Mouse (Mus musculus) MEL (cell line): ENCODE data around the gene Gm9573.

Experiments used
- CHD1 ChIP-seq: IDR thresholded peaks from 2 replicates; pipeline ENCODE4 v1.6.1; 2012; ENCODE audit warnings: low read depth, mild to moderate bottlenecking, inconsistent platforms, low read length, improper control_type of control experiment
- CTCF ChIP-seq, 3 experiments: IDR thresholded peaks in 2 of 3; conservative IDR thresholded peaks in 1 of 3; 2 replicates each; pipeline ENCODE4 v1.5.1; 2011 to 2012; ENCODE audit warnings: low read length in 3 of 3, low read depth in 2 of 3, mild to moderate bottlenecking in 2 of 3, improper control_type of control experiment in 1 of 3, inconsistent platforms in 1 of 3, mixed read lengths in 1 of 3, moderate library complexity in 1 of 3; ENCODE audit not compliant: control insufficient read depth in 1 of 3, insufficient read depth in 1 of 3, poor library complexity in 1 of 3, severe bottlenecking in 1 of 3
- ELF1 ChIP-seq: IDR thresholded peaks from 2 replicates; pipeline ENCODE4 v1.6.1; 2014; ENCODE audit warnings: low read depth, mild to moderate bottlenecking, inconsistent platforms, low read length, improper control_type of control experiment, moderate library complexity
- EP300 ChIP-seq, 2 experiments: IDR thresholded peaks; 2 replicates each; pipeline ENCODE4 v1.6.1; 2011; ENCODE audit warnings: improper control_type of control experiment in 2 of 2, low read length in 2 of 2, low read depth in 1 of 2, mild to moderate bottlenecking in 1 of 2
- GATA1 ChIP-seq: IDR thresholded peaks from 2 replicates; pipeline ENCODE4 v1.6.1; 2011; ENCODE audit warnings: low read depth, low read length, improper control_type of control experiment
- MAZ ChIP-seq: IDR thresholded peaks from 2 replicates; pipeline ENCODE4 v1.6.1; 2012; ENCODE audit warnings: low read depth, mild to moderate bottlenecking, inconsistent platforms, low read length, improper control_type of control experiment
- POLR2A ChIP-seq, 2 experiments: IDR thresholded peaks; 2 replicates each; pipeline ENCODE4 v1.6.1; 2011 to 2012; ENCODE audit warnings: low read length in 2 of 2, mild to moderate bottlenecking in 2 of 2, control low read depth in 1 of 2, improper control_type of control experiment in 1 of 2, low read depth in 1 of 2, moderate library complexity in 1 of 2; ENCODE audit not compliant: control insufficient read depth in 1 of 2, insufficient read depth in 1 of 2, poor library complexity in 1 of 2
- POLR2AphosphoS2 ChIP-seq: IDR thresholded peaks from 2 replicates; pipeline ENCODE4 v1.6.1; 2011; ENCODE audit warnings: low read length, improper control_type of control experiment
- SIN3A ChIP-seq: IDR thresholded peaks from 2 replicates; pipeline ENCODE4 v1.6.1; 2012; ENCODE audit warnings: low read length, improper control_type of control experiment, inconsistent platforms
- TAL1 ChIP-seq: IDR thresholded peaks from 2 replicates; pipeline ENCODE4 v1.6.1; 2012; ENCODE audit warnings: mild to moderate bottlenecking, inconsistent platforms, low read length, moderate library complexity, mixed read lengths
- TCF12 ChIP-seq: IDR thresholded peaks from 2 replicates; pipeline ENCODE4 v1.6.1; 2014; ENCODE audit warnings: low read depth, mild to moderate bottlenecking, inconsistent platforms, low read length, improper control_type of control experiment, moderate library complexity
- UBTF ChIP-seq: IDR thresholded peaks from 2 replicates; pipeline ENCODE4 v1.6.1; 2012; ENCODE audit warnings: low read depth, mild to moderate bottlenecking, inconsistent platforms, low read length, improper control_type of control experiment, moderate library complexity, borderline replicate concordance; ENCODE audit not compliant: insufficient read depth
- USF1 ChIP-seq: IDR thresholded peaks from 2 replicates; pipeline ENCODE4 v1.6.1; 2014; ENCODE audit warnings: low read depth, mild to moderate bottlenecking, inconsistent platforms, low read length, improper control_type of control experiment, moderate library complexity
- ZMIZ1 ChIP-seq: IDR thresholded peaks from 2 replicates; pipeline ENCODE4 v1.6.1; 2012; ENCODE audit warnings: low read depth, mild to moderate bottlenecking, inconsistent platforms, low read length, improper control_type of control experiment, moderate library complexity

DNA sequence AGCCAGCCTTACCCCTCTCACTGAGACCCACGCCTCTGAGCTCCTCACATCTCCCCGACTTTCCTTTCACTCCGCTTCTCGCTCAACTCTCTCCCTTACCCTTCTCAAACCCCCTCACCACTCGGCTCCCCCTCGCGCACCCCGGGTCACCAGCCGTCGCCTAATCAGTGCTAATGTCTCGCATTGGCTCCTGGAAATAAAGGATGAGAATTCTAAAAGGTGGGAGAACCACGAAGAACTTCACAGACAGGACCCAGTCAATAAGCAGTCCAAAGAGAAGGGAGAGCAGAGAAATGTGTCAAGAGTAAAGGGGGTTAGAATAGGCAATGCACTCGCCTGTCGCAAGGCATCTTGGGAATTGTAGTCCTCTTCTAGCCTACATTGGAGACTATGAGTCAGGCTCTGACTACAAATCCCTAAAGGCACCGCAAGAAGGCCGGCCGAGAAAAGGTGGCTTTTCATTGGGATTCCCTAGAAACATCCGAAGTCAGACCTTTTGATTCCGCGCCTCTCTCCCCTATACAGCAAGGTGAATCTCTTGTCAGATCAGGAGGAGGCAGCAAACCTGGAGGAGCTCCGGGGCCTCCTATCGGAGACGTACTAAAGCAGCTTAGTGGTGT lies 47.1 kb upstream of the Gm9573 start, which contains the start of gene Gtf2h4:
- TF ChIP-seq POLR2AphosphoS2 (peak; percentile 73), TAL1 (no peak), POLR2A (IDR thresholded peaks at IDR 0.05; ENCODE audit: control insufficient read depth in 1 of 2, insufficient read depth in 1 of 2, low read depth in 1 of 2, low read length in 2 of 2, poor library complexity in 1 of 2) (peak in 1 of 2 experiments; percentile 72; a peak in 2 of 4 replicates), ELF1 (peak; percentile 27; the same call in 1 of the 2 replicates), EP300 (IDR thresholded peaks at IDR 0.05; ENCODE audit: low read depth in 1 of 2, low read length in 2 of 2) (no peak), SIN3A (peak; percentile 88), CTCF (IDR thresholded peaks at IDR 0.05 in 2 of 3, conservative IDR thresholded peaks at IDR 0.05 in 1 of 3; ENCODE audit: control insufficient read depth in 1 of 3, insufficient read depth in 1 of 3, low read depth in 2 of 3, low read length in 3 of 3, poor library complexity in 1 of 3, severe bottlenecking in 1 of 3) (peak in 1 of 3 experiments; percentile 10; a peak in 1 of 6 replicates), UBTF (no peak), MAZ (no peak), CHD1 (no peak), GATA1 (peak; percentile 15; the same call in 1 of the 2 replicates), TCF12 (peak; percentile 34; the same call in 1 of the 2 replicates), ZMIZ1 (peak; percentile 61; the same call in 1 of the 2 replicates), USF1 (no peak)
